Mouse (Mus musculus) lung, postnatal 0 days (tissue): ENCODE measurements at regions not wholly inside any gene's neighbourhood (a gene's known extent, or its start where the extent isn't known, plus 50 kb on each side); places are given as distances from the start of the nearest gene placed in this dataset.

Source experiments
- CTCF ChIP-seq: IDR thresholded peaks from 2 replicates; pipeline ENCODE4 v1.5.1; 2016; ENCODE audit warnings: antibody characterized with exemption, mild to moderate bottlenecking
- EP300 ChIP-seq: IDR thresholded peaks from 2 replicates; pipeline ENCODE4 v1.6.1; 2016; ENCODE audit warnings: antibody characterized with exemption, mild to moderate bottlenecking, control low read depth

GRCm38 (mm10) chr6:147380519-147380918, 95.1 kb upstream of the Ccdc91 start:
- TF ChIP-seq CTCF (no peak), EP300 (no peak)
